Mouse (Mus musculus): ENCODE measurements around the gene Mmel1. TPM values are rescaled to one million over a fixed set of nuclear protein-coding genes. Genes with fewer than 3 reads are reported as not detected.

The Mmel1 gene
- polyA plus RNA-seq, 1 experiment = 0.52 TPM

DNA sequence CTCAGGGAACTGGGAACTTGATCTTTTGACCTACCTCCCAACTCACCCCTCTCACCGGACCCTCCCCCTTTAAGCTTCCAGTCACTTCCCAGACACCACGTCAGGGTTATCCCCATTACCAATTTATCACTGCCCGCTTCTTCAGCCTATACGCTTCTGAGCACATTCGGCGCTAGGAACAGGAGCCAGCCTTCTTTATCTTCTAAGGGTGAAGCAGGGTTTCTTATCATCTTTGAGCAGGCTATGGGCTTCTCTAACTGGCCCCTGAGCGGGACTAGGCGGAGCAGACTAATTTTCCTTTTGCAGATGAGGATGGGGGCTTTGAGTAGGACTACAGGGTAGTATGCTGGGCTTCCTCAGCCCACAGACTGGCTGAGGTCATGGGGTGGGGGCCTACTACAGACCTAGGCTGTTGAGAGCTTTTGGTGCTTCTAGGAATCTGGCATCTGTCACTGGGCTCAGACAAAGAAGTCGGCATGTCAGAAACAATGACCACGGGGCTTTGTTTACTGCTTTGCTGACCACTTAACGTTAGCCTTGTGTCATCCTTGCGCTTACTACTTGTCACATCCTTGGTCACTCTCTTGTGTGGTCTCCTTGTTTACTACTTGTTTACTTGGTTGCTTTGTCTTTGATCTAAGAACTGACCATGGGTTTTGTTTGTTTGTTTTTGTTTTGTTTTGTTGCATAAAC, 59.2 kb downstream of the Mmel1 start, which contains the start of gene Tnfrsf14:
Gene Tnfrsf14 (minus strand): TSS at position 169 of the 693 bp plus-strand sequence.
- Histone ChIP-seq H3ac (ENCODE audit: control insufficient read depth, insufficient read length) (no peak within 1 kb of the TSS), H3K4me2 (ENCODE audit: low read depth) (peak within 1 kb of the TSS; percentile 71), H3K4me3 (no peak within 1 kb of the TSS), H3K79me2 (ENCODE audit: control insufficient read depth, insufficient read depth) (no peaks in the 10 kb centered on the region), H3K36me3 (ENCODE audit: control insufficient read depth, insufficient read depth) (no peaks in the 10 kb centered on the region), H3K27me3 (ENCODE audit: control insufficient read depth, insufficient read depth, insufficient read length) (peaks cover 14% of the 10 kb centered on the region)
- no peak for TF ChIP-seq POLR2AphosphoS2 (IDR thresholded peaks at IDR 0.05; ENCODE audit: insufficient read length, low read depth)
- no peak for TF ChIP-seq TCF3 (IDR thresholded peaks at IDR 0.05; ENCODE audit: insufficient read length, low read depth)
- TF ChIP-seq MYOD1 (IDR thresholded peaks at IDR 0.05; ENCODE audit: control insufficient read depth in 1 of 3, insufficient read length in 2 of 3, low read depth in 2 of 3) = no peak
- TF ChIP-seq E2F4 (IDR thresholded peaks at IDR 0.05; ENCODE audit: insufficient read depth) = no peak
- TF ChIP-seq TCF12 (IDR thresholded peaks at IDR 0.05; ENCODE audit: insufficient read depth, poor library complexity, severe bottlenecking) = no peak
- TF ChIP-seq POLR2A (IDR thresholded peaks at IDR 0.05; ENCODE audit: insufficient read length, low read depth) = no peak
- no peak for TF ChIP-seq MAX (IDR thresholded peaks at IDR 0.05; ENCODE audit: low read depth)
- no peak for TF ChIP-seq CEBPB (IDR thresholded peaks at IDR 0.05; ENCODE audit: insufficient read depth, poor library complexity, severe bottlenecking)
- no peak for TF ChIP-seq MYOG (IDR thresholded peaks at IDR 0.05; ENCODE audit: control insufficient read depth in 1 of 3, insufficient read depth in 1 of 3, insufficient read length in 2 of 3, low read depth in 2 of 3)
- TF ChIP-seq SRF (IDR thresholded peaks at IDR 0.05; ENCODE audit: control insufficient read depth, insufficient read length, low read depth) = no peak
- TF ChIP-seq REST (IDR thresholded peaks at IDR 0.05; ENCODE audit: insufficient read depth, insufficient read length) = no peak
- TF ChIP-seq USF1 (IDR thresholded peaks at IDR 0.05; ENCODE audit: low read depth) = no peak

GRCm38 (mm10) chr4:154929088-154929660, 59.8 kb downstream of the Mmel1 start:
- Histone ChIP-seq H3K79me2 (ENCODE audit: control insufficient read depth, insufficient read depth) (no peaks in the 10 kb centered on the region), H3ac (ENCODE audit: control insufficient read depth, insufficient read length) (no peak overlapping the region), H3K36me3 (ENCODE audit: control insufficient read depth, insufficient read depth) (no peaks in the 10 kb centered on the region), H3K4me3 (no peak overlapping the region), H3K27me3 (ENCODE audit: control insufficient read depth, insufficient read depth, insufficient read length) (peaks cover 21% of the 10 kb centered on the region), H3K4me2 (ENCODE audit: low read depth) (peak overlapping the region; percentile 34)
- TF ChIP-seq REST (IDR thresholded peaks at IDR 0.05; ENCODE audit: insufficient read depth, insufficient read length) (no peak), MYOD1 (IDR thresholded peaks at IDR 0.05; ENCODE audit: control insufficient read depth in 1 of 3, insufficient read length in 2 of 3, low read depth in 2 of 3) (no peak)

DNA sequence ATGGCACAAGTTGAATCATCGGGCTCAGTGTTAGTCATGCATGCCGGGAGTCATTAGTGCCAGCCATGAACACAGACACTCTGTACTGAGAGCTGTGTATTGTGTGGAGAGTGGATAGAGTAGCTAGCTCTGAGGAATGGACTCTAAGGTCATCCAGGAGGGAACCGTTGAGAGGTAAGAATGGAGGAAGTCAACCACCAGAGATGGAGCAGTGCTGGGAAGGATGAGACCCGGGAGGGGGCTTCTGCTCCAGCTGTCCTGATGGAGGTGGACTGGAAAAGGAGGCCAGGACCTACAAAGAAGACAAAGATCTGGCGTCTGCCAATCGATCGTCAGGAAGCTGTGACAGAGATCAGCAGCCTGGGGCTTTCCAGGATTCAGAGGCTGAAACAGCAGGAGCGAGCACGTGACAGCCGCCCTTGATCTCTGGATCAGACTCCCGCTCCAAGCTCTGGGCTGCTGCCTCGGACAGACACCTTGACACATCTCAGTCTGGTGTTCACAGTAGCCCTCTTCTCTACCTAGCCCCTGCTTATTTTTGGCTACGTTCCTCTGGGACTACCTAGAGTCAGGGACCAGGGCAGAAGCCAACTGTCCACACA, 64.0 kb downstream of the Mmel1 start:
- no peaks in the 10 kb centered on the region for H3K36me3 ChIP-seq (ENCODE audit: control insufficient read depth, insufficient read depth)
- TF ChIP-seq CEBPB (IDR thresholded peaks at IDR 0.05; ENCODE audit: insufficient read depth, poor library complexity, severe bottlenecking) = no peak
- TF ChIP-seq MAX (IDR thresholded peaks at IDR 0.05; ENCODE audit: low read depth) = no peak
- TF ChIP-seq TCF3 (IDR thresholded peaks at IDR 0.05; ENCODE audit: insufficient read length, low read depth) = no peak
- no peak for TF ChIP-seq SRF (IDR thresholded peaks at IDR 0.05; ENCODE audit: control insufficient read depth, insufficient read length, low read depth)
- no peak overlapping the region for H3ac ChIP-seq (ENCODE audit: control insufficient read depth, insufficient read length)
- H3K27me3 ChIP-seq (ENCODE audit: control insufficient read depth, insufficient read depth, insufficient read length) = peaks cover 40% of the 10 kb centered on the region
- H3K79me2 ChIP-seq (ENCODE audit: control insufficient read depth, insufficient read depth) = no peaks in the 10 kb centered on the region
- H3K4me3 ChIP-seq = no peak overlapping the region
- no peak overlapping the region for H3K4me2 ChIP-seq (ENCODE audit: low read depth)

GRCm38 (mm10) chr4:154934800-154935199, 65.4 kb downstream of the Mmel1 start:
- H3K27me3 ChIP-seq (ENCODE audit: control insufficient read depth, insufficient read depth, insufficient read length) = peaks cover 38% of the 10 kb centered on the region
- TF ChIP-seq SRF (IDR thresholded peaks at IDR 0.05; ENCODE audit: control insufficient read depth, insufficient read length, low read depth) (no peak), CEBPB (IDR thresholded peaks at IDR 0.05; ENCODE audit: insufficient read depth, poor library complexity, severe bottlenecking) (no peak), E2F4 (IDR thresholded peaks at IDR 0.05; ENCODE audit: insufficient read depth) (no peak), USF1 (IDR thresholded peaks at IDR 0.05; ENCODE audit: low read depth) (no peak), POLR2AphosphoS2 (IDR thresholded peaks at IDR 0.05; ENCODE audit: insufficient read length, low read depth) (no peak), TCF12 (IDR thresholded peaks at IDR 0.05; ENCODE audit: insufficient read depth, poor library complexity, severe bottlenecking) (no peak), REST (IDR thresholded peaks at IDR 0.05; ENCODE audit: insufficient read depth, insufficient read length) (no peak), MAX (IDR thresholded peaks at IDR 0.05; ENCODE audit: low read depth) (no peak), POLR2A (IDR thresholded peaks at IDR 0.05; ENCODE audit: insufficient read length, low read depth) (no peak), TCF3 (IDR thresholded peaks at IDR 0.05; ENCODE audit: insufficient read length, low read depth) (no peak), MYOG (IDR thresholded peaks at IDR 0.05; ENCODE audit: control insufficient read depth in 1 of 3, insufficient read depth in 1 of 3, insufficient read length in 2 of 3, low read depth in 2 of 3) (no peak), MYOD1 (IDR thresholded peaks at IDR 0.05; ENCODE audit: control insufficient read depth in 1 of 3, insufficient read length in 2 of 3, low read depth in 2 of 3) (no peak)
- no peaks in the 10 kb centered on the region for H3K79me2 ChIP-seq (ENCODE audit: control insufficient read depth, insufficient read depth)
- no peak overlapping the region for H3ac ChIP-seq (ENCODE audit: control insufficient read depth, insufficient read length)
- H3K4me2 ChIP-seq (ENCODE audit: low read depth) = no peak overlapping the region
- H3K36me3 ChIP-seq (ENCODE audit: control insufficient read depth, insufficient read depth) = no peaks in the 10 kb centered on the region
- H3K4me3 ChIP-seq = no peak overlapping the region

DNA sequence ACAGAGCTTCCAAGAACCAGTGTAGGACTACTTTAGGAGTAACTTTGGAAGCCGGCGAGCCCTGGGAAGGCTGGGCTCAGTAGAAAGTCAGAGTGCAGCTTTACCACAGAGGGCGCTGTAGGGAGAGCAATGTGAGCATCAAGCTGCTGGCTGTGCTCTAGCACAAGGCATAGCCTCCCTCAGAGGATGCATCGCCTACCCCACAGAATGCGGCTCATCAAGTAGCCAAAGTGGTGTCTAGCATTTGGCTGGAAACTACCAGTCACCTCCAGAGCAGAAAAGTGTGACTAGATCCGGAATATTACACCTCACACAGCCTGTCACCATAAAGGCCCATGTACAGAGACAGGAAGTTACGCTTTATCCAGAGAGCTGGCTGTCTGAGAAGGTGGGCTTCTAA, 66.4 kb downstream of the Mmel1 start:
- Histone ChIP-seq H3ac (ENCODE audit: control insufficient read depth, insufficient read length) (no peak overlapping the region), H3K36me3 (ENCODE audit: control insufficient read depth, insufficient read depth) (no peaks in the 10 kb centered on the region), H3K4me3 (no peak overlapping the region), H3K27me3 (ENCODE audit: control insufficient read depth, insufficient read depth, insufficient read length) (peaks cover 41% of the 10 kb centered on the region), H3K79me2 (ENCODE audit: control insufficient read depth, insufficient read depth) (no peaks in the 10 kb centered on the region), H3K4me2 (ENCODE audit: low read depth) (no peak overlapping the region)
- TF ChIP-seq POLR2A (IDR thresholded peaks at IDR 0.05; ENCODE audit: insufficient read length, low read depth) (no peak), MAX (IDR thresholded peaks at IDR 0.05; ENCODE audit: low read depth) (no peak), MYOG (IDR thresholded peaks at IDR 0.05; ENCODE audit: control insufficient read depth in 1 of 3, insufficient read depth in 1 of 3, insufficient read length in 2 of 3, low read depth in 2 of 3) (no peak)
